Mouse (Mus musculus) cerebellum, postnatal 25 days (tissue): ENCODE measurements at regions not wholly inside any gene's neighbourhood (a gene's known extent, or its start where the extent isn't known, plus 50 kb on each side); places are given as distances from the start of the nearest gene placed in this dataset.

Experiments
- DNase-seq, 2 experiments: peaks; one replicate each; pipeline ENCODE4 v3.0.0; 2021; ENCODE audit warnings: mixed read lengths in 2 of 2

GRCm38 (mm10) chr12:12765490-12766058 is 176.1 kb downstream of the Mycn start:
- DNase-seq, result no peak

- DNase-seq, result no peak
Measured at GRCm38 (mm10) chr12:12765055-12765454, 176.7 kb downstream of the Mycn start.

GRCm38 (mm10) chr12:12764586-12764985 is 177.1 kb downstream of the Mycn start:
- DNase-seq, result no peak

- no peak for DNase-seq
Measured at GRCm38 (mm10) chr12:12756301-12756948, 185.3 kb downstream of the Mycn start.

- no peak for DNase-seq
Measured at GRCm38 (mm10) chr12:12753849-12754248, 187.9 kb downstream of the Mycn start.

GRCm38 (mm10) chr12:12751670-12752426 is 189.9 kb downstream of the Mycn start:
- no peak for DNase-seq

- DNase-seq, result no peak
Measured at GRCm38 (mm10) chr12:12749690-12750089, 192.0 kb downstream of the Mycn start.

GRCm38 (mm10) chr12:12746852-12747454 is 194.8 kb downstream of the Mycn start:
- no peak for DNase-seq

- DNase-seq, result no peak
Measured at GRCm38 (mm10) chr12:12744492-12744891, 197.2 kb downstream of the Mycn start.

- no peak for DNase-seq
Measured at GRCm38 (mm10) chr12:12738631-12739331, 202.9 kb downstream of the Mycn start.

GRCm38 (mm10) chr12:12725797-12726196 is 215.9 kb downstream of the Mycn start:
- no peak for DNase-seq

GRCm38 (mm10) chr12:12725075-12725474 is 216.6 kb downstream of the Mycn start:
- no peak for DNase-seq

GRCm38 (mm10) chr12:12723724-12724487 is 217.8 kb downstream of the Mycn start:
- DNase-seq, result no peak

GRCm38 (mm10) chr12:12722982-12723661 is 218.6 kb downstream of the Mycn start:
- no peak for DNase-seq

GRCm38 (mm10) chr12:12716691-12717090 is 225.0 kb downstream of the Mycn start:
- no peak for DNase-seq

GRCm38 (mm10) chr12:12715956-12716669 is 225.6 kb downstream of the Mycn start:
- DNase-seq, result peak; percentile 21 to 46

GRCm38 (mm10) chr12:12715528-12715927 is 226.2 kb downstream of the Mycn start:
- no peak for DNase-seq

GRCm38 (mm10) chr12:12710184-12710609 is 231.5 kb downstream of the Mycn start:
- DNase-seq, result no peak

- no peak for DNase-seq
Measured at GRCm38 (mm10) chr12:12708954-12709523, 232.7 kb downstream of the Mycn start.

GRCm38 (mm10) chr12:12706326-12706920 is 235.3 kb downstream of the Mycn start:
- DNase-seq, result no peak
